Mouse (Mus musculus): ENCODE data around the gene Cfl1.

Gene Cfl1

GRCm38 (mm10) chr19:5529325-5530137 is 39.3 kb downstream of the Cfl1 start:
- in situ Hi-C loops (cut with MboI) = no loop called here

GRCm38 (mm10) chr19:5530138-5530524 is 39.9 kb downstream of the Cfl1 start:
- in situ Hi-C loops (cut with MboI) = no loop called here

GRCm38 (mm10) chr19:5532520-5532919 is 42.3 kb downstream of the Cfl1 start:
- in situ Hi-C loops (cut with MboI) = no loop called here

- in situ Hi-C loops (cut with MboI) = no loop called here
Observed at GRCm38 (mm10) chr19:5538786-5539185, 48.5 kb downstream of the Cfl1 start.

GRCm38 (mm10) chr19:5543362-5543761 is 53.1 kb downstream of the Cfl1 start:
- in situ Hi-C loops (cut with MboI) = no loop called here

- in situ Hi-C loops (cut with MboI) = no loop called here
Observed at GRCm38 (mm10) chr19:5544031-5544430, 53.8 kb downstream of the Cfl1 start.
